Mouse (Mus musculus): ENCODE data around the gene Tmprss11a. TPM values are rescaled to one million over a fixed set of nuclear protein-coding genes. Genes with fewer than 3 reads are reported as not detected.

The Tmprss11a gene
- not detected in 2 replicates for total RNA-seq (2021)
- long read RNA-seq: 0 reads

- no peak for DNase-seq
Measured at GRCm38 (mm10) chr5:86468890-86469289, at the start of gene Tmprss11a. Gene Tmprss11a (minus strand): TSS chr5:86468990.

- DNase-seq: no peak
Measured at GRCm38 (mm10) chr5:86518500-86518899, 49.7 kb upstream of the Tmprss11a start, which contains the start of gene Tmprss11g. Gene Tmprss11g (minus strand): TSS chr5:86518600.

GRCm38 (mm10) chr5:86511538-86511937 is 42.7 kb upstream of the Tmprss11a start:
- no peak for DNase-seq

- DNase-seq: no peak
Measured at GRCm38 (mm10) chr5:86493453-86493852, 24.7 kb upstream of the Tmprss11a start.

GRCm38 (mm10) chr5:86482562-86482961 is 13.8 kb upstream of the Tmprss11a start:
- no peak for DNase-seq

GRCm38 (mm10) chr5:86482031-86482430 is 13.2 kb upstream of the Tmprss11a start:
- no peak for DNase-seq

GRCm38 (mm10) chr5:86473859-86474258 is 5.1 kb upstream of the Tmprss11a start:
- no peak for DNase-seq

GRCm38 (mm10) chr5:86439306-86439705 is 29.5 kb downstream of the Tmprss11a start:
- DNase-seq: no peak

- DNase-seq: no peak
Measured at GRCm38 (mm10) chr5:86438548-86438947, 30.2 kb downstream of the Tmprss11a start.

- no peak for DNase-seq
Measured at GRCm38 (mm10) chr5:86432697-86433096, 36.1 kb downstream of the Tmprss11a start.

- no peak for DNase-seq
Measured at GRCm38 (mm10) chr5:86431096-86431495, 37.7 kb downstream of the Tmprss11a start.

GRCm38 (mm10) chr5:86421323-86422028 is 47.3 kb downstream of the Tmprss11a start:
- no peak for DNase-seq

GRCm38 (mm10) chr5:86419494-86419893 is 49.3 kb downstream of the Tmprss11a start:
- DNase-seq: no peak

GRCm38 (mm10) chr5:86414280-86414679 is 54.5 kb downstream of the Tmprss11a start:
- no peak for DNase-seq

GRCm38 (mm10) chr5:86410815-86411214 is 58.0 kb downstream of the Tmprss11a start:
- DNase-seq: no peak

GRCm38 (mm10) chr5:86407941-86408340 is 60.8 kb downstream of the Tmprss11a start:
- DNase-seq: no peak

GRCm38 (mm10) chr5:86407191-86407590 is 61.6 kb downstream of the Tmprss11a start:
- DNase-seq: no peak

GRCm38 (mm10) chr5:86373320-86373719 is 95.5 kb downstream of the Tmprss11a start, which contains the start of gene Tmprss11d:
Gene Tmprss11d (minus strand): TSS chr5:86373420.
- no peak for DNase-seq

Other genes starting within 250 kb of the Tmprss11a start
- gene Tmprss11c, start 179.7 kb downstream of the Tmprss11a start, total RNA-seq (2021): not detected in 2 replicates
- gene Tmprss11d, start 95.6 kb downstream of the Tmprss11a start, total RNA-seq (2021): not detected in 2 replicates
- not detected in 2 replicates for gene Tmprss11g, start 49.6 kb upstream of the Tmprss11a start, total RNA-seq (2021)
- gene Tmprss11f, start 163.4 kb upstream of the Tmprss11a start, total RNA-seq (2021): not detected in 2 replicates
- not detected in 2 replicates for gene Tmprss11b, start 207.4 kb upstream of the Tmprss11a start, total RNA-seq (2021)

All from adrenal gland, postnatal 25 days (tissue).